Mouse (Mus musculus) 416B (cell line): ENCODE results near the gene Cpt1b.

Experiments used
- DNase-seq: peaks from one replicate; pipeline ENCODE4 v3.0.0; 2011; ENCODE audit warnings: low read depth

Gene Cpt1b

GRCm38 (mm10) chr15:89425711-89426121 is at the start of gene Cpt1b:
Cpt1b (minus strand) TSS chr15:89425863.
- DNase-seq, result no peak

GRCm38 (mm10) chr15:89475293-89475600 is 49.6 kb upstream of the Cpt1b start:
- no peak for DNase-seq

DNA sequence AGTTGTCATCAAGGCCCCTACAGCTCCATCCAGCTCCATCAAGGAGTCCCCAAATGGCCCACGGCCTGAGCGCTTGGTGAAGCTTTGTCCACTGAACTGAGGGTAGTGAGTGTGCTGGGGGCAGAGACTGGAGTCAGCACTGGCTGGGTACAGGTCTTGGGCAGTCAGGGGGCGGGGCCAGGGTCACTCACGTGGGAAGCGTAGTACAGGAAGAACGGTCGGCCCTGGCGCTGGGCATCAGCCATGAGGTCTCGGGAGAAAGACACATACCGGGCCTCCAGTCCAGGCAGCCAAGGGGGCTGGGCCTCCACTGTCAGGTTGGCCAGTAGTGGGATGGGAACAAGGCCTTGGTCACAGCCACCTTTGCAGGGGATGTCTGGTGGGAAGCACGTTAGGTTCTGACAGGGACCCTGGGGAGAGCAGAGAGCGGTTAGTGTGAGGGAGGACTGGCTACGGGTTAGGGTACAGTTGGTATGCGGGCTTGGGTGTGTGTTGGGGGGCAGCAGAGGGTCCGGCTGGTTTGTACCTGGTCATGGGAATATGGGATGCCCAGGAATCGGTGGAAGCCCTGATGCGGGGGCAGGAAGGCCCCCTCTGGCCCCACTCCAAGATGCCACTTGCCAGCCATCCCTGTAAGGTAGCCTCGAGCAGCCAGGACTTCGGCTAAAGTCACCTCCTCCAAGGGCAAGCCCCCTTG is 49.1 kb upstream of the Cpt1b start:
- DNase-seq, result no peak

- no peak for DNase-seq
Observed at GRCm38 (mm10) chr15:89473921-89474320, 48.3 kb upstream of the Cpt1b start.

DNA sequence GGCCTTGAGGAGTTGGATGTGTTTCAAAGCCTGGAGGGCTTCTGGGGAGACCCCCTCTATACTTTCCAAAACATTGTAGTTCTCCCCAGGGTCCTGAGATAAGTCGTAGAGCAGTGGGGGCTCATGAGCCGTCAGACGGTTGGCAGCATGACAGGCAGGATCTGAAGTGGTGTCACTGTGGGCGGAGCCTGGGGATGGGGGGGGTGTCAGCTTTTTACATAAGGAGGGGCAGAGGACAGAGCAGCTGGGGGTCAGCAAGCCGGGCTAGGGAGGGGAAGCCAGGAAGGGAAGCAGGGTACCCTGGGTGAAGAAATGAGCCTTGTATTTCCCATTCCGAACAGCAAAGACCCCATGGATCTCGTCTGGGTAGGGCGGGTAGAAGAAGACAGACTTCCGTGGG is 47.7 kb upstream of the Cpt1b start:
- no peak for DNase-seq

- no peak for DNase-seq
Observed at GRCm38 (mm10) chr15:89471476-89471875, 45.8 kb upstream of the Cpt1b start.

DNA sequence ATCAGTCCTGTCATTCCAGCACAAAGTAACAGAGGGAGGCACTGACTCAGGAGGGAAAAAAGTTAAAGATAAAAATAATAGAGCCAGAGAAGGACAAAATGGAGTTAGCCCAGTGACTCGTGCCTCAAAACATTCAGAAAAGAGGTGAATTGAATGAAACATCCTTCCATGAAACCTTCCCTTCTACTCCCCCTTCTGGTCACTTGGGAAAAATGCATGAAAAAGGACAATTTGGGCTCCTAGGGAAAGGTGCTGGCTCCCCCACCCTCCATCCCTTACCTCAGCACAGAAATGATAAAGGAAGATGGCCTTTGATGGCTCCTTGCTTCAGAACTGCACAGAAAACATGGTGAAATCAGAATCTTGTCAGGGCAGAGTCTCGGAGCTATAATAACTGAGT is 42.9 kb upstream of the Cpt1b start:
- DNase-seq, result peak; percentile 65

DNA sequence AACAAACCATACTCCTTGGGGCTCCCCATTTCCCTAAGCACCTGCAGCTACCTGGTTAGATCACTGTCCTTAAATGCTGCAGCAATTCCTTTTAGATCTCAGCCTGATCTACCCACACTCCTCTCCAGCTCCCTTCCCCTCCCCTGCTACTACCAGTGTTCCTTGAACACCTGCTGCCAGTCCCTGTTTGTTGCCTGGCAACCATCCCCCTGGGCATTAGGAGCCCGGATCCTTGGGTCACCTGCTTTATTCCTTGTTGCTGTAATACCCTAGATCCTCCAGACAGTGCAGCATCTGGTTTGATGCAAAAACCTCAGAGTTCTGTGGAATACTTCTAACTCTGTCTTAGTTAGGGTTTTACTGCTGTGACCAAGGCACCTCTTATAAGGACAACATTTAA is 39.4 kb upstream of the Cpt1b start:
- DNase-seq, result no peak

DNA sequence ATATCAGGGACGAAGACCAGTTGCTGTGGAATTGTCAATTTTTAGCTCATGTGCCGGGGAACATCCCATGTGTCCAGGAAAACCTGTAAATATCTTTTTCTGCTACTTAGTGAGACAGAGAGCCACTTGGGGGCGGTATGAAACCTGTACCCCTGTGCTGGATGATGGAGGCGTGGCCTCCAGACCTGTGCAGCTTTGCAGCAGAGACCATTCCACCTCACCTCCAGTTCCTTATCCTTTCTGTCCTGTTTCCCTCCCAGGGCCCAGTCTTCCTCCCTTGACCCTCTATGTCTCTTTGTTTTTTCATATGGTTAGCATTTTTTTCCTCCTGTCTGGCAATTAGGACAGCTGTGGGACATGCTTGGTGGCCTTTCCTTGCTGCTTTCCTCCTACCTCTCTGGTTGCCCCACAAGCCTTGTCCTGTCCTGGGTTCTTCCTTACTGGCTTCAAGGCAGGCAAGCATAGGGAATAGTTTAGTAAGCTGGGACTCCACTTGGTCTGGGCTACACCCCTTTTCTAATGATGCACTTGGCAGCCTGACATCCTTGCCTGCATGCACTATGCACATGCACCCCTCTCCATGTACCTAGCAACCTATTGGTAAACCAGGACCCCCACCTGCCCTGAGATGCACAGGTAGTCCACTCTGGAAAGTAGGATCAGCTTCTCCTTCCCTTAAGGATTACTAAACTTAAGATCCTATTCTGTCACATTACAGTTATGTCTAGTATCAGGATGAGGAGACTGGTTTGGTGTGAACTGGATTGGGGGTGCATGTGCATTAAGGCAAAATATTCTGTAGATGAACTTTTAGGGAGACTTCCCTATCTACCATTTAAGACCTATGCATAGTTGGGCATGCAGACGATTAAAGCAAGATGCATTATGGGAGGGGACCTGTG is 37.9 kb upstream of the Cpt1b start:
- DNase-seq, result peak; percentile 65

GRCm38 (mm10) chr15:89462176-89462575 is 36.5 kb upstream of the Cpt1b start:
- DNase-seq, result no peak

DNA sequence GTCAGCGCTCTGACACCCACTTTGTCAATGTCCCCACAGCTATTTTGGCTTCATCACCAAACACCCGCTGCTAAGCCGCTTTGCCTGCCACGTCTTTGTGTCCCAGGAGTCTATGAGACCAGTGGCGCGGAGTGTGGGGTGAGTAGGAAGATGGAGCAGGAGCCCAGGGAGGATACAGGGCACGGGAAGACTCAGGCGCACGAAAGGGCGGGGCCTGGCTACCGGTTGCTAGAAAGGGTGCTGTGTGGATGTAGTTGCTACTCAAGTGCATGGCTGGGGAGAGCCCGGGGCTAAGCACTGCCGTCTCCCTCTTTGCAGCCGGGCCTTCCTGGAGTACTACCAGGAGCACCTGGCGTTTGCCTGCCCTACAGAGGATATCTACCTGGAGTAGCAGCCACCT is 35.7 kb upstream of the Cpt1b start:
- DNase-seq, result no peak

GRCm38 (mm10) chr15:89460298-89460697 is 34.6 kb upstream of the Cpt1b start:
- DNase-seq, result no peak

DNA sequence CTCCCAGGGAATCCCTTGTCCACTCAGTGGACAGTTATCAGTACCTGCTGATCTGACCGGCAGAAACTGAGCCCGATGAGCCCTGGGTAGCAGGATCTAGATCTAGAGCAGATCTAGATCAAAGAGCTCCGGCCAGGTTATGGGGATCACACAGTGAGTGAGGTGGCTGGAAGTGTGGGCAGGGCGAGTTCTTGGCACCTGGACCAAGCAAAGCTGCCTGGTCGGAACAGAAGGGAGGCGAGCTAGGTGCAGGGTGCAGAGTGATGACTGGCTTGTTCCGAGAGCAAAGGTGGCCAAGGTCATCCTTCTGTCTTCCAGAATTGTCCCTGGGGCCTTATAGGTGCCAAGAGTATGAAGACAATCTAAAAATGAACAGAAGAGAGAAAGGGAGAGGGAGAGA is 34.2 kb upstream of the Cpt1b start:
- DNase-seq, result no peak

- DNase-seq, result no peak
Observed at GRCm38 (mm10) chr15:89458942-89459341, 33.3 kb upstream of the Cpt1b start.

DNA sequence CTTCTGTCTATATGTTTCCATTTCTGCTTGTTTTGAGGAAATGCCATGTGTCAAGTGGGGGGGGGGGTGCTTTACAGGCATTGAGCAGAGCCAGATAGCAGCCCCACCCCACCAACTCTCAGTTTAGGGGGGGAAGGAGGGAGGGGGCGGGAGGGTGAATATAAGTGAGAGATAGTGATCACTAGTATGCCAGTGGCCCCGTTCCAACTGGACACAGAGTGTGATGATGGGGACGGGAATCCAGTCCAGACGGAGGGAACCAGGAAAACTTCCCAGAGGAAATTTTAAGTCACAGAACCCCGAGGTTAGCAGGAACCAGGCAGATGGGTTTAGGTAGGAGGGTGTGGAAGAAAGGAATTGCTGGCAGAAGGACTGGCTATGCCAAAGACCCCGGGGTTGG is 30.0 kb upstream of the Cpt1b start:
- no peak for DNase-seq

DNA sequence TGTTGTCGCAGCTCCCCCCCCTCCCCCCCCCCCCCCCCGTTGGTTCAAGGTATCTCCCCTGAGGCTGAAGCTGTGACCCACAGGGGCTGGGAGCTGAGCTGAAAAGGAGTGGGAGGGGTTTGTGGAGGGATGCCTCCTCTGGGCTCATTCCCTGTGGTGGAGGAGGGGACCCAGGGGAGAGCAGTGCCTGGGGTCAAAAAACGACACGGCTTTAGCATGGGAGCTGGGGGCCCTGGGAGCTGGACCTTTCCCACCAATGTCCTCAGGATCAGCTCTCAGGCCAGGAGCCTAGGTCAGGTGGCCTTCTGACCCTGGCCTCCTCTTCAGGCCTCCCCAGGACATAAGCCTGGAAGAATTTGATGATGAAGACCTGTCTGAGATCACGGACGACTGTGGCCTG is 29.2 kb upstream of the Cpt1b start:
- DNase-seq, result no peak

- no peak for DNase-seq
Observed at GRCm38 (mm10) chr15:89453865-89454478, 28.3 kb upstream of the Cpt1b start, which contains the start of gene Mapk8ip2. Mapk8ip2 (plus strand) TSS chr15:89453913.

DNA sequence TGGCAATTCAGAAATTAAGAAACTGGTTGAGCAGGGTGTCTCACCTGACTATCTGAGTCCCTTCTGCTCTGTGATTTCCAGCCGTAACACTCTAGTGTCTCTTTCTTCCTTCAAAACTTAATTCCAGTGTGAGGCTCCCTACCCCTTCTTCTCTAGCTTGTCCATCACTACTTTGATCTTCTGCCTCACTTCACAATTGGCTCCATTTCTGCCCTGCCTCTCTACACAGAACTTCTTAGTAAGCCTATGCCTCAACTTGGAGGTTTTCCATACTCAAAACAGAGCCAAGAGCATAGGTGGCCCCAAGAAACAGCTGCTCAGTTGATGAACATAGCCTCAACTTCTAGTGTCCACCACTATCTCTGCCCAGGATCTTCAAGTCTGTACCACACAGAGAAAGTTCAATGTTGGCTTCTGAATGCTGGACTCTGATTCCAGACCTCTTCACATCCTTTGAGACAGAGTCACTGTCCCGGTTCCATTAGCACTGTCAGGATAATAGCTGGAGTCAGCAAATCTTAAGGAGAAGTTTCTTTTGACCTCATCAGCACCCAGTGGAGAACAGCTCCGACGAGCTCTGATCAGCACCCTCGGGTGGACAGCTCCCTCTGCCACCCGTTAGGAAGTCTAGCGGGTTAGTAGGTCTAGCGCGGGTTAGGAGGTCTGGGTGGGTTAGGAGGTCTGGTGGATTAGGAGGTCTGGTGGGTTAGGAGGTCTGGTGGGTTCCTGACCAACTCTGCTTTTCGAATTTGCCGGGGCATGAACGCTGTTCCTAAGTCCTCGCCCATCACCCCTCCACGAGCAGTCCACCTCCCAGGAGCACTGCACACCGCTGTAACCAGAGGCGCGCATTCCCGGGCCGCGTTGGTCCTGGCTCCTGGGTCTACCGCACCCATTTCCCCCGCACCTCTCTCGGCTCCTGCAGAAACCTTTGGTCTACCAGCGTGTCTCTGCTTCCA is 27.5 kb upstream of the Cpt1b start:
- peak; percentile 55 for DNase-seq

GRCm38 (mm10) chr15:89442486-89443070 is 16.9 kb upstream of the Cpt1b start:
- peak; percentile 39 for DNase-seq

GRCm38 (mm10) chr15:89435878-89436277 is 10.2 kb upstream of the Cpt1b start:
- peak; percentile 88 for DNase-seq

DNA sequence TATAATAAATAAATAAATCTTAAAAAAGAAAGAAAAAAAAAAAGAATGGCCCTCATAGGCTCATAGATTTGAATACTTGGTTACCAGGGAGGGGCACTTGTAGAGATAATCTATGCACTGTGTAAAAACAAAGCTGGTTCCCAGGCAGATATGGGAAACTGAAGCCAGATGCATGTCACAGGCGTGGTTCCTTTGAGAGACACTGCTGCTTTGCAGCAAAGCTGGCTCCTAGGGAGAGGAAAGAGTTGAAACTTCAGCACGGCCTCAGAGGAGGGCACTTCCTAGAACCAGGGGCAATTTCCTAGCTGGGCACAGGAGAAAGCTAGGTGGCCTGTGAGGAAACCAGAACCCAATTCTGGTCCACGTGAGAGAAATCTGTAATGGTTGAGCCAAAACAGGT is 8.5 kb upstream of the Cpt1b start:
- no peak for DNase-seq

- no peak for DNase-seq
Observed at GRCm38 (mm10) chr15:89432946-89433345, 7.3 kb upstream of the Cpt1b start.
